Mouse (Mus musculus) limb, embryonic 14.5 days (tissue): Measurements from ENCODE around the gene Nup188. TPM values are rescaled to one million over a fixed set of nuclear protein-coding genes. Genes with fewer than 3 reads are reported as not detected.

Source experiments
- ATAC-seq: fragments of 200-750 bp; cut with Nextera tagmentation; 2 replicates; pipeline ENCODE4 v1.8.0; 2017; ENCODE audit warnings: low read depth, moderate number of reproducible peaks, moderate TSS enrichment; ENCODE audit not compliant: low FRiP score
- DNase-seq: peaks from one replicate; pipeline ENCODE4 v3.0.0-alpha.2; 2015; ENCODE audit warnings: low spot score
- H3K27ac ChIP-seq: fragments of 300-500 bp; sonication (generic); replicated peaks from 2 replicates; pipeline ENCODE4 v1.5.1; 2014; ENCODE audit warnings: low read depth, mild to moderate bottlenecking, low read length, moderate library complexity, mixed read lengths
- H3K27me3 ChIP-seq: fragments of 300-500 bp; sonication (generic); 2 replicates; pipeline ENCODE4 v1.6.1; 2014; ENCODE audit warnings: low read length, mixed read lengths; ENCODE audit not compliant: control insufficient read depth, insufficient read depth
- H3K36me3 ChIP-seq: fragments of 300-500 bp; sonication (generic); 2 replicates; pipeline ENCODE4 v1.6.1; 2014; ENCODE audit warnings: mild to moderate bottlenecking, low read length, moderate library complexity, mixed read lengths; ENCODE audit not compliant: control insufficient read depth, insufficient read depth
- H3K4me1 ChIP-seq: fragments of 300-500 bp; sonication (generic); 2 replicates; pipeline ENCODE4 v1.6.1; 2014; ENCODE audit warnings: antibody characterized with exemption, low read length, mixed read lengths; ENCODE audit not compliant: control insufficient read depth, insufficient read depth
- H3K4me2 ChIP-seq: fragments of 300-500 bp; sonication (generic); replicated peaks from 2 replicates; pipeline ENCODE4 v1.6.1; 2014; ENCODE audit warnings: low read depth, mild to moderate bottlenecking, low read length, moderate library complexity; ENCODE audit not compliant: severe bottlenecking
- H3K4me3 ChIP-seq: fragments of 300-500 bp; sonication (generic); replicated peaks from 2 replicates; pipeline ENCODE4 v1.5.1; 2014; ENCODE audit warnings: low read length
- H3K9ac ChIP-seq: fragments of 300-500 bp; sonication (generic); 2 replicates; pipeline ENCODE4 v1.6.1; 2014; ENCODE audit warnings: mild to moderate bottlenecking, low read depth, low read length, moderate library complexity; ENCODE audit not compliant: severe bottlenecking
- H3K9me3 ChIP-seq: fragments of 300-500 bp; sonication (generic); 2 replicates; pipeline ENCODE4 v1.6.1; 2016; ENCODE audit warnings: low read length; ENCODE audit not compliant: control insufficient read depth
- POLR2A ChIP-seq: fragments of 200-500 bp; IDR thresholded peaks from 2 replicates; pipeline ENCODE4 v1.8.0; 2012; ENCODE audit warnings: inconsistent platforms, mild to moderate bottlenecking, moderate library complexity, borderline replicate concordance; ENCODE audit not compliant: insufficient read depth, insufficient read length; ENCODE audit errors: extremely low read depth
- WGBS: fragments of 180-500 bp; shearing (Covaris S2); extraction: QIAGEN DNeasy Blood & Tissue Kit; methylation state at CpG from one replicate; pipeline ENCODE4 v1.1.7; 2014; 5-methylcytosine and 5-hydroxymethylcytosine counted together
- polyA plus RNA-seq, 2 experiments: library from polyadenylated mRNA; depleted of rRNA in 1 of 2; stranded (reverse) in 1 of 2; unstranded in 1 of 2; fragments of >200 nt; fragmentation: Nextera tagmentation in 1 of 2; extraction: Ambion mirVana in 1 of 2; gene quantifications; 2 replicates each; pipeline versions ENCODE4 v1.2.1 to v1.2.3; 2012 to 2014

Nup188 gene
- polyA plus RNA-seq, 2 experiments: 39.8 to 55.6 TPM

DNA sequence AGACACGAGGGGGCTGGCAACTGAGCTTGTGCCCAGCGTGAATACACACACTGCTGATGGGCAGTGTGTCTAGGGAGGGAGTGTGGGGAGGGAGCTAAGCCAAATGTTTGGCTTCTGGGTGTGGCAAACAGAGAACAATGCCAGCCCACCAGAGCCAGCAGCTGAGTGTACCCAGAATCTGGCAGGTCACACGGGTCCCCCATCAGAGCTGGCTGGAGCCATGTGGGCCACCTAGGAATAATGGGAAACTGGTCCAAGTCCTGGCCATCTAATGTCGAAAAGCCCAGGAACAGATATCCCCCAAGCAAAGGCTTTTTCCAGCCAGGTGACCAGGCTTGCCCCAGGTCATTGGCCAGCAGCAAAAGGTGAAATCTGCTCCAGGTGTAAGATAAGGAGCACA, 69.7 kb downstream of the Nup188 start:
- Histone ChIP-seq H3K4me1 (peaks cover 10% of the 10 kb centered on the region), H3K4me2 (no peak overlapping the region), H3K36me3 (peaks cover 29% of the 10 kb centered on the region), H3K27ac (no peak overlapping the region), H3K9me3 (no peaks in the 10 kb centered on the region), H3K9ac (no peak overlapping the region), H3K4me3 (no peak overlapping the region), H3K27me3 (no peaks in the 10 kb centered on the region)
- ATAC-seq (no peak), DNase-seq (no peak)
- no peak for TF ChIP-seq POLR2A
- 63% methylated on average over 4 of the region's 4 CpGs for WGBS

DNA sequence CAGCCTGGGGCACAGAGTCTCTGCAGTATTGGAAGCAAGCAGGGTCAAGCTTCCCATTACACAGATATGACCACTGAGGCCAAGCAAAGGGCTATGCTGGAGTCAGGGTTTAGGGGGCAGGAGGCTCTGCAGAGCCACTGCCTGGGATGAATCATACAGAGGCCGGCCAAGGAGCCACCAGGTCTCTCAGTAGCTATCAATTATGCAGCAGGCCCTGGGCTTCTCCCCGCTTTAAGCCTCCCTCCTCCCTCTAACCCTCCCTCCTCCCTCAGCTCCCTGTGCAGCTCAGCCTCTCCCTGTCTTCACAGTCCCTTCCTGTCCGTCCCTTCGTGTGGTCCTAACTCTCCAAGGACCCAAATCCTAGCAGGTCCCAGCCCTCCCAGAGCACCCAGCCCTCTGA, 70.1 kb downstream of the Nup188 start:
- 48% methylated on average over 4 of the region's 4 CpGs for WGBS
- Histone ChIP-seq H3K9me3 (no peaks in the 10 kb centered on the region), H3K36me3 (peaks cover 29% of the 10 kb centered on the region), H3K4me2 (no peak overlapping the region), H3K4me1 (peaks cover 10% of the 10 kb centered on the region), H3K9ac (no peak overlapping the region), H3K27me3 (no peaks in the 10 kb centered on the region), H3K27ac (no peak overlapping the region), H3K4me3 (no peak overlapping the region)
- no peak for TF ChIP-seq POLR2A
- ATAC-seq (no peak), DNase-seq (no peak)

DNA sequence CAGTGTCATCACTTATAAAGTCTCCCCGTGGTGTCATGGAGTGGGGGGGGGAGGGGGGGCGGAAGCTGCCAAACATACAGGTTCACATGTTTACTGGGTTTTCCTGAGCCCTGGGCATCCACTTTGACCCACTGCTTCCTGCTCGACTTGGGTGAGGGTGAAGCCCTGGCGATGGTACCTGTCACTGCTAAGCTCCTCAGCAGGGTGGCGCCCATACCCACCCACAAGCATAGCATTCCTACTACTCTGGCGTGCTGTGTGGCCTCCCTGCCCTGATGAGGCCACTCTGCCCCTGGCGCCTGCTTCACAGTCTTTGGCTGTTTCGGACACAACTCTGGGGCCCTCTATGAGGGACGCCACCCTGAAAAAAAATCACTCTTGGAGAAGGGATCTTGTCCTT, 70.7 kb downstream of the Nup188 start:
- no peak overlapping the region for H3K4me3 ChIP-seq
- H3K4me2 ChIP-seq: no peak overlapping the region
- 72% methylated on average over 9 of the region's 9 CpGs for WGBS
- H3K36me3 ChIP-seq: peaks cover 29% of the 10 kb centered on the region
- no peaks in the 10 kb centered on the region for H3K27me3 ChIP-seq
- peaks cover 10% of the 10 kb centered on the region for H3K4me1 ChIP-seq
- no peak overlapping the region for H3K27ac ChIP-seq
- no peaks in the 10 kb centered on the region for H3K9me3 ChIP-seq
- DNase-seq (no peak), ATAC-seq (no peak)
- no peak overlapping the region for H3K9ac ChIP-seq
- no peak for TF ChIP-seq POLR2A

DNA sequence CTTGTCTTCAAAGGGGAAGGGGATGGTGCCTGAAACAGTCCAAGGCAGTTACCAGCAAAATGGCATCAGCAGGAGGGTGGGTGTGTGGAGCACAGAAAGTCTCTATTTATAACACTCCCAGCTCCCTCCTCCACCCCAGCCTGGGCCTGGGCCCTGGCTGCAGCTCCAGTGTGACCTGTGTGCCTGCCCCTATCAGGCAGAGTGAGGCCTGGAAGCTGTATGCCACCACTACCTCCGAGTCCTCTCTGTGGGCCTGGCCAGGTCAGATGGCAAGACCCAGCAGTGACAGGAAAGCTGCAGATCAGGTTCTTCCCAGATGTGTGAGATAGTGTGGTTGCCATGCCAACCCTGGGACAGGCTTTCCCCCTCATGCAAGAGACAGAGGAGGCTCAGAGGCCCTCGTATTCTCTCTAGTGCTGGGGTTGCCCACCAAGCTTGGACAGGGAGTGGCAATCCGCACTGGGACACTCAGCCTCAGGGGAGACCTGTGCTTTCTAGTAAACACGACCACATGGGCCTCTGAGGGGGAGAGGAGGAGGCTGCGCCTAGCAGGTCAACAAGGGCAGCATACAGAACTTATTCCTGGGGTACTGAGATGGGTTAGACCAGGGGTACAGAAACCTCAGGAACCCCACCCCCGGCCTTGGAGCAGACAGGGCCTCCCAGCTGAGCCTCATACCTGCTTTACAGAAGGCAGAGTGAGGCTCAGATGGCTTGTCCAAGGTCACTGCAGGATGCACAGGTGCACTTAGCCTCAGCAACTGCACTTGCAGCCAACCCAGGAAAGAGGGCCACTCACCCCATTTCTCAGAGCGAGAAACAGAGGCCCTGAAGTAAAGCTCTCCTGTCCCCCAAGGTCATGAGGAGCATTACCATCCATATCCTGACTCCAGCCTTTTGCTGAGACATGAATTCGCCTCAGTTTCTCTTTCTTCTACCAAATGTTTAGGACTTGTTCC, 71.6 kb downstream of the Nup188 start:
- DNase-seq (no peak), ATAC-seq (no peak)
- peaks cover 10% of the 10 kb centered on the region for H3K4me1 ChIP-seq
- WGBS: 46% methylated on average over 8 of the region's 8 CpGs
- H3K9ac ChIP-seq: peak overlapping the region; percentile 77; the same call in 1 of the 2 replicates
- no peaks in the 10 kb centered on the region for H3K9me3 ChIP-seq
- H3K27ac ChIP-seq: no peak overlapping the region
- no peak for TF ChIP-seq POLR2A
- peak overlapping the region; percentile 90 for H3K4me2 ChIP-seq
- H3K27me3 ChIP-seq: no peaks in the 10 kb centered on the region
- peaks cover 22% of the 10 kb centered on the region for H3K36me3 ChIP-seq
- peak overlapping the region; percentile 75 for H3K4me3 ChIP-seq

DNA sequence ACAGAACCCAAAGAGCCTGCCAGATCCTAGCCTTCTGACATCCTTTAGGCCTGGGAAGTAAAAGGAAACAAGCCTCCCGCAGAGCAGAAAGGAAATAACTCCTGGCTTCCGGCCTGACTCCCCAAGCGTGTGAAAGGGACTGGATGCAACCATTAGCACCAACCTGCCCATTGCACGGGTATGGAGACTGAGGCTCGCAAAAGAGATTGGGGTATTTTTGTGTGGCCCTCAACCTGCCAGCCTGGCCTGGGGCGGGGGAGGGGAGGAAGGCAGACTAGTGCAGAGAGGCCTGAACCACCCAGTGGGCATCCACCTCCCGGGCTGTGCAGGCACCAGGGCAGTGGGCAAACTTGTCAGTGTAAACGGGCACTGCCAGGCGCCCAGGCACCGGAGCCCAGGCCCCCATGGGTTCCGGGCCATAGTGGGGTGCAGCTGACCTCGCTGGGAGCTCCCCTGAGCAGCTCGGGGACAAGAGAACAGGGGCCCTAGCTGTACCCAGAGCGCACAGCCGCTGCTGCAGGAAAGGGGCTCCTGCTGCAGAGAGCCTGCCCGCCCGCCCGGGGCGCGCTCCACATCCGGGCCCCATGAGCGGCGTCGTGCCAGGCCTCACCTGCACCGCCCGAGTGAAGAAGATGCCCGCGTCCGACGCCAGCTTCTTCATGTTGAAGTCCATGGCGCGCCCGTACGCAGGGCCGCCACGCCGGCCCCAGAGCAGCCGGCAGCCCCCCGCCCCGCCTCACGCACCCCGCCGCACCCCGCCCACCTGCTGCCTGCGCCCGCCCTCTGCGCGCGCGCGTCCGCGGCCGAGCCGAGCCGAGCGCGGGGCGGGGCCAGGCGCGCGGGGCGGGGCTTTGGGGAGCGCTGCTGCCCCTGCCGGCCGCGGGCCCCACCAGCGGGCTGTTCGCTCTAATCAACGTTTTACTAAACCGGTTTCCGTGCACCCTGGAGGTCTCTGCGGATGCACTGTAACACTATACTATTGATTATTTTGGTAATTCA, 72.6 kb downstream of the Nup188 start, which contains the start of gene Sh3glb2:
Gene Sh3glb2, minus strand, starts transcription at position 805 of the 999 bp plus-strand sequence.
- Histone ChIP-seq H3K4me3 (peak within 1 kb of the TSS; percentile 75), H3K4me1 (peaks cover 10% of the 10 kb centered on the region), H3K27ac (no peak within 1 kb of the TSS), H3K27me3 (no peaks in the 10 kb centered on the region), H3K4me2 (peak within 1 kb of the TSS; percentile 90), H3K36me3 (peaks cover 12% of the 10 kb centered on the region), H3K9ac (peak within 1 kb of the TSS; percentile 77), H3K9me3 (no peaks in the 10 kb centered on the region)
- peak; percentile 67 for ATAC-seq
- no peak for TF ChIP-seq POLR2A
- DNase-seq: peak; percentile 86
- WGBS: 3% methylated on average over 63 of the region's 73 CpGs
